Mouse (Mus musculus): ENCODE results near the gene Gm16368. TPM values are rescaled to one million over a fixed set of nuclear protein-coding genes. Genes with fewer than 3 reads are reported as not detected.

The Gm16368 gene
- not detected for total RNA-seq (2023)

GRCm38 (mm10) chr12:88083397-88083796, at the start of gene Gm16368:
TSS of gene Gm16368 (plus strand) at chr12:88083697.

Other genes starting within 250 kb of the Gm16368 start
- not detected for gene Gm2001, start 241.4 kb upstream of the Gm16368 start, total RNA-seq (2023)
- gene Gm2016, start 209.6 kb upstream of the Gm16368 start, total RNA-seq (2023) = not detected
- not detected for gene Gm2022, start 188.3 kb upstream of the Gm16368 start, total RNA-seq (2023)
- gene Gm2035, start 163.8 kb upstream of the Gm16368 start, total RNA-seq (2023) = not detected
- gene Gm2042, start 129.6 kb upstream of the Gm16368 start, total RNA-seq (2023) = not detected
- gene Gm2075, start 71.8 kb upstream of the Gm16368 start, total RNA-seq (2023) = not detected
- gene Gm6803, start 64.9 kb upstream of the Gm16368 start, total RNA-seq (2023) = not detected
- gene Gm2056, start 56.7 kb upstream of the Gm16368 start, total RNA-seq (2023) = not detected
- not detected for gene Gm10436, start 98.4 kb downstream of the Gm16368 start, total RNA-seq (2023)
- gene Gm8332, start 166.4 kb downstream of the Gm16368 start, total RNA-seq (2023) = not detected
- gene Gm5662, start 190.8 kb downstream of the Gm16368 start, total RNA-seq (2023) = not detected
- not detected for gene Gm5039, start 240.3 kb downstream of the Gm16368 start, total RNA-seq (2023)

All from B cell, adult 67 days (primary cell).